Mouse (Mus musculus) adrenal gland, postnatal 25 days (tissue): ENCODE measurements at regions not wholly inside any gene's neighbourhood (a gene's known extent, or its start where the extent isn't known, plus 50 kb on each side); places are given as distances from the start of the nearest gene placed in this dataset.

Experiments
- DNase-seq: peaks from one replicate; pipeline ENCODE4 v3.0.0; 2021; ENCODE audit warnings: mixed read lengths

DNA sequence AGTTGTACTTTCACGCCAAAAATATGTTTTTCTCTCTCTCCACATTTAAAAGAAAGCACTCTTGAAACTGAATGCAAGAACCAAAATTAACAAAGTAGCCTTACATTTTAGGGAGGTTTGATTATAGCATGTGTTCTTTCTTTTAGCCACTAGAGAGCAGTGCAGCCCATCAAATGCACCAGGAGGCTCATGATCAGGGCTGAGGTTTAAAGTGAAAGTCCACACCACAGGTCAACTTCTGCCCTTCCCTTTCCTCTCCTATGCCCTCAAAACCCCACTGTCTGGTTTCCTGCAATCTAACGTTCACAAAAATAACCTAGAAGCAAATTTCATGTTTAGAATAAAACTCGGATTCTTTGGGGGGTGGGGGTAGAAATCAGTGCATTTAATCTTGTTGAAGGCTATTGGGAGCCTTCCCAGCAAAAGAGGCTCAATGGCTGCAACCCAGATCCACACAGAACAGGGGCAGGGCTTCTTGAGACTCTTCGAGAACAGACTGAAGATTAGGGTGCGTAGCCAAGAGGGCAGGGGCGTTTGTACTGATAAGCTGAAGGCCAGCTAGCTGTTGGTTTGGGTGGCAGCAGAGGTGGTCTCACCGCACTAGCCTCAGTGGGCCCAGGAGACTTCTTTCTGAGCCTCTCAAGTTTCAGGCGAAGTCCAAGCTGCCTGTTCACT lies 59.3 kb upstream of the Zfp770 start:
- DNase-seq, result peak; percentile 26

DNA sequence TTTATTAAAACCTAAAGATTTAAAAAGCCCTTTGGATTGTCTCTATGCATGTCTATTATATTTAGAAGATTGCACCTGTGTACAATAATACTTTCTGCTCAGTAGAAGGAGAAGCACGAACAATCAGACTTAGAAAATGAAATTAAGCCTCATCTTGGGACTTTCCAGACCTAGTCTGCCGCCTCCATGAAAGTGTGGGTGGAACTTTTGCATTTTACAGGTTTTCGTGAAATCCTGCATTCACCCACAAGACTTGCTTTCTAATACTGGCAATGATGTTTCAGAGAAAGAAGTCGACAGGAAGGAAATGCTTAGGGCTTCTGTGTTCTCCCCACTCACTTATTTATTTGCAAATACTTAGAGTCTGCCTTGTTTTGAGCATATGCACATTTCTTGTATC lies 58.3 kb upstream of the Zfp770 start:
- DNase-seq, result no peak
